Mouse (Mus musculus): ENCODE measurements around the gene Tifab. TPM values are rescaled to one million over a fixed set of nuclear protein-coding genes. Genes with fewer than 3 reads are reported as not detected.

Tifab gene
- polyA plus RNA-seq, 1 experiment from 2014 or later: 0.64 TPM

GRCm38 (mm10) chr13:56191225-56191624 is 12.5 kb upstream of the Tifab start:
- no peaks in the 10 kb centered on the region for H3K9me3 ChIP-seq (ENCODE audit: control insufficient read depth, low read length)
- WGBS: 50% methylated on average over 3 of the region's 3 CpGs
- H3K4me1 ChIP-seq (ENCODE audit: control insufficient read depth, insufficient read depth, low read length): no peaks in the 10 kb centered on the region
- no peak overlapping the region for H3K4me3 ChIP-seq (replicated peaks; ENCODE audit: low read depth, low read length)
- no peak overlapping the region for H3K9ac ChIP-seq (replicated peaks; ENCODE audit: low read length)
- H3K27ac ChIP-seq (replicated peaks; ENCODE audit: low read depth, low read length): no peak overlapping the region
- H3K36me3 ChIP-seq (ENCODE audit: control insufficient read depth, insufficient read depth, low read length): no peaks in the 10 kb centered on the region
- DNase-seq (peak; percentile 7), ATAC-seq (ENCODE audit: low FRiP score, low TSS enrichment) (no peak)
- H3K4me2 ChIP-seq (ENCODE audit: low read length): no peak overlapping the region
- no peaks in the 10 kb centered on the region for H3K27me3 ChIP-seq (ENCODE audit: control insufficient read depth, insufficient read depth, low read length)

GRCm38 (mm10) chr13:56189688-56190087 is 11.0 kb upstream of the Tifab start:
- 79% methylated on average over 5 of the region's 5 CpGs for WGBS
- DNase-seq: no peak
- no peaks in the 10 kb centered on the region for H3K4me1 ChIP-seq (ENCODE audit: control insufficient read depth, insufficient read depth, low read length)

GRCm38 (mm10) chr13:56183687-56184086 is 5.0 kb upstream of the Tifab start:
- H3K27ac ChIP-seq (replicated peaks; ENCODE audit: low read depth, low read length): no peak overlapping the region
- DNase-seq (no peak), ATAC-seq (ENCODE audit: low FRiP score, low TSS enrichment) (no peak)
- H3K4me2 ChIP-seq (ENCODE audit: low read length): no peak overlapping the region
- H3K36me3 ChIP-seq (ENCODE audit: control insufficient read depth, insufficient read depth, low read length): no peaks in the 10 kb centered on the region
- WGBS: 88% methylated on average over 5 of the region's 5 CpGs
- no peaks in the 10 kb centered on the region for H3K27me3 ChIP-seq (ENCODE audit: control insufficient read depth, insufficient read depth, low read length)
- no peak overlapping the region for H3K9ac ChIP-seq (replicated peaks; ENCODE audit: low read length)
- H3K9me3 ChIP-seq (ENCODE audit: control insufficient read depth, low read length): no peaks in the 10 kb centered on the region
- H3K4me1 ChIP-seq (ENCODE audit: control insufficient read depth, insufficient read depth, low read length): no peaks in the 10 kb centered on the region
- no peak overlapping the region for H3K4me3 ChIP-seq (replicated peaks; ENCODE audit: low read depth, low read length)

More at GRCm38 (mm10) chr13:56189688-56190087, 11.0 kb upstream of the Tifab start:
- ATAC-seq (ENCODE audit: low FRiP score, low TSS enrichment): no peak
- Histone ChIP-seq H3K27me3 (ENCODE audit: control insufficient read depth, insufficient read depth, low read length) (no peaks in the 10 kb centered on the region), H3K36me3 (ENCODE audit: control insufficient read depth, insufficient read depth, low read length) (no peaks in the 10 kb centered on the region), H3K27ac (replicated peaks; ENCODE audit: low read depth, low read length) (no peak overlapping the region), H3K9ac (replicated peaks; ENCODE audit: low read length) (no peak overlapping the region), H3K9me3 (ENCODE audit: control insufficient read depth, low read length) (no peaks in the 10 kb centered on the region), H3K4me2 (ENCODE audit: low read length) (no peak overlapping the region), H3K4me3 (replicated peaks; ENCODE audit: low read depth, low read length) (no peak overlapping the region)

- WGBS: 74% methylated on average over 8 of the region's 8 CpGs
- Histone ChIP-seq H3K9me3 (ENCODE audit: control insufficient read depth, low read length) (no peaks in the 10 kb centered on the region), H3K4me2 (ENCODE audit: low read length) (no peak overlapping the region), H3K27ac (replicated peaks; ENCODE audit: low read depth, low read length) (no peak overlapping the region), H3K4me1 (ENCODE audit: control insufficient read depth, insufficient read depth, low read length) (no peaks in the 10 kb centered on the region), H3K27me3 (ENCODE audit: control insufficient read depth, insufficient read depth, low read length) (no peaks in the 10 kb centered on the region), H3K36me3 (ENCODE audit: control insufficient read depth, insufficient read depth, low read length) (no peaks in the 10 kb centered on the region), H3K9ac (replicated peaks; ENCODE audit: low read length) (no peak overlapping the region), H3K4me3 (replicated peaks; ENCODE audit: low read depth, low read length) (no peak overlapping the region)
- ATAC-seq (ENCODE audit: low FRiP score, low TSS enrichment): no peak
- no peak for DNase-seq
These were observed 2.7 kb upstream of the Tifab start for GRCm38 (mm10) chr13:56181424-56181823.

- Histone ChIP-seq H3K27me3 (ENCODE audit: control insufficient read depth, insufficient read depth, low read length) (no peaks in the 10 kb centered on the region), H3K4me2 (ENCODE audit: low read length) (no peak overlapping the region), H3K4me1 (ENCODE audit: control insufficient read depth, insufficient read depth, low read length) (no peaks in the 10 kb centered on the region), H3K36me3 (ENCODE audit: control insufficient read depth, insufficient read depth, low read length) (no peaks in the 10 kb centered on the region), H3K4me3 (replicated peaks; ENCODE audit: low read depth, low read length) (no peak overlapping the region), H3K9me3 (ENCODE audit: control insufficient read depth, low read length) (no peaks in the 10 kb centered on the region), H3K9ac (replicated peaks; ENCODE audit: low read length) (no peak overlapping the region), H3K27ac (replicated peaks; ENCODE audit: low read depth, low read length) (no peak overlapping the region)
- ATAC-seq (ENCODE audit: low FRiP score, low TSS enrichment) (no peak), DNase-seq (no peak)
- 91% methylated on average over 9 of the region's 9 CpGs for WGBS
These were observed 2.4 kb downstream of the Tifab start for GRCm38 (mm10) chr13:56176310-56176709.

GRCm38 (mm10) chr13:56175848-56176247 is 2.8 kb downstream of the Tifab start:
- WGBS: 81% methylated on average over 4 of the region's 4 CpGs
- H3K4me2 ChIP-seq (ENCODE audit: low read length): no peak overlapping the region
- H3K4me3 ChIP-seq (replicated peaks; ENCODE audit: low read depth, low read length): no peak overlapping the region
- H3K27me3 ChIP-seq (ENCODE audit: control insufficient read depth, insufficient read depth, low read length): no peaks in the 10 kb centered on the region
- ATAC-seq (ENCODE audit: low FRiP score, low TSS enrichment): no peak
- no peaks in the 10 kb centered on the region for H3K36me3 ChIP-seq (ENCODE audit: control insufficient read depth, insufficient read depth, low read length)
- no peak overlapping the region for H3K27ac ChIP-seq (replicated peaks; ENCODE audit: low read depth, low read length)
- DNase-seq: no peak
- no peaks in the 10 kb centered on the region for H3K9me3 ChIP-seq (ENCODE audit: control insufficient read depth, low read length)
- no peak overlapping the region for H3K9ac ChIP-seq (replicated peaks; ENCODE audit: low read length)
- H3K4me1 ChIP-seq (ENCODE audit: control insufficient read depth, insufficient read depth, low read length): no peaks in the 10 kb centered on the region

- H3K4me1 ChIP-seq (ENCODE audit: control insufficient read depth, insufficient read depth, low read length): 0 out of 2 replicates have a peak, but pooled peaks cover 3% of the 10 kb centered on the region
- H3K27ac ChIP-seq (replicated peaks; ENCODE audit: low read depth, low read length): no peak overlapping the region
- DNase-seq (no peak), ATAC-seq (ENCODE audit: low FRiP score, low TSS enrichment) (no peak)
- no peaks in the 10 kb centered on the region for H3K36me3 ChIP-seq (ENCODE audit: control insufficient read depth, insufficient read depth, low read length)
- H3K9me3 ChIP-seq (ENCODE audit: control insufficient read depth, low read length): no peaks in the 10 kb centered on the region
- no peak overlapping the region for H3K4me3 ChIP-seq (replicated peaks; ENCODE audit: low read depth, low read length)
- no peaks in the 10 kb centered on the region for H3K27me3 ChIP-seq (ENCODE audit: control insufficient read depth, insufficient read depth, low read length)
- 72% methylated on average over 7 of the region's 7 CpGs for WGBS
- no peak overlapping the region for H3K4me2 ChIP-seq (ENCODE audit: low read length)
- H3K9ac ChIP-seq (replicated peaks; ENCODE audit: low read length): no peak overlapping the region
These were observed 5.7 kb downstream of the Tifab start for GRCm38 (mm10) chr13:56172901-56173545.

- WGBS: 87% methylated on average over 7 of the region's 7 CpGs
- no peak overlapping the region for H3K4me3 ChIP-seq (replicated peaks; ENCODE audit: low read depth, low read length)
- ATAC-seq (ENCODE audit: low FRiP score, low TSS enrichment): no peak
These were observed 6.6 kb downstream of the Tifab start for GRCm38 (mm10) chr13:56172106-56172505.

GRCm38 (mm10) chr13:56168403-56168781 is 10.3 kb downstream of the Tifab start:
- Histone ChIP-seq H3K4me3 (replicated peaks; ENCODE audit: low read depth, low read length) (no peak overlapping the region), H3K9me3 (ENCODE audit: control insufficient read depth, low read length) (no peaks in the 10 kb centered on the region), H3K27me3 (ENCODE audit: control insufficient read depth, insufficient read depth, low read length) (no peaks in the 10 kb centered on the region), H3K36me3 (ENCODE audit: control insufficient read depth, insufficient read depth, low read length) (no peaks in the 10 kb centered on the region), H3K4me1 (ENCODE audit: control insufficient read depth, insufficient read depth, low read length) (0 out of 2 replicates have a peak, but pooled peaks cover 3% of the 10 kb centered on the region), H3K4me2 (ENCODE audit: low read length) (no peak overlapping the region), H3K9ac (replicated peaks; ENCODE audit: low read length) (no peak overlapping the region), H3K27ac (replicated peaks; ENCODE audit: low read depth, low read length) (peak overlapping the region; percentile 41; the same call in 1 of the 2 replicates)
- DNase-seq: peak; percentile 59
- peak; percentile 50; the same call in 1 of the 2 replicates for ATAC-seq (ENCODE audit: low FRiP score, low TSS enrichment)
- WGBS: 47% methylated on average over 3 of the region's 3 CpGs

More at GRCm38 (mm10) chr13:56172106-56172505, 6.6 kb downstream of the Tifab start:
- Histone ChIP-seq H3K9ac (replicated peaks; ENCODE audit: low read length) (no peak overlapping the region), H3K4me1 (ENCODE audit: control insufficient read depth, insufficient read depth, low read length) (0 out of 2 replicates have a peak, but pooled peaks cover 3% of the 10 kb centered on the region), H3K27ac (replicated peaks; ENCODE audit: low read depth, low read length) (no peak overlapping the region), H3K27me3 (ENCODE audit: control insufficient read depth, insufficient read depth, low read length) (no peaks in the 10 kb centered on the region), H3K9me3 (ENCODE audit: control insufficient read depth, low read length) (no peaks in the 10 kb centered on the region), H3K36me3 (ENCODE audit: control insufficient read depth, insufficient read depth, low read length) (no peaks in the 10 kb centered on the region), H3K4me2 (ENCODE audit: low read length) (no peak overlapping the region)
- no peak for DNase-seq
